Mouse (Mus musculus): Measurements from ENCODE around the gene Nfil3.

- TF ChIP-seq POLR2A (IDR thresholded peaks at IDR 0.05; ENCODE audit: low read depth, low read length) (no peak), CTCF (conservative IDR thresholded peaks at IDR 0.05; ENCODE audit: insufficient read depth, insufficient read length, low read depth, low read length) (no peak)
Measured at GRCm38 (mm10) chr13:52972626-52973025, 8.2 kb downstream of the Nfil3 start.

All from kidney, adult 2 months (tissue).